Mouse (Mus musculus): ENCODE data around the gene Epc2. TPM values are rescaled to one million over a fixed set of nuclear protein-coding genes. Genes with fewer than 3 reads are reported as not detected.

The Epc2 gene
- total RNA-seq, 2 experiments from 2014 or later: 43.0 to 46.9 TPM

Other genes starting within 250 kb of the Epc2 start
- gene Kif5c, start 167.8 kb downstream of the Epc2 start, total RNA-seq (2021): 100 to 1,000 TPM; 532 to 560 TPM